Mouse (Mus musculus) ES-Bruce4 (cell line): Measurements from ENCODE around the gene Msi2.

Experiments
- CTCF ChIP-seq: IDR thresholded peaks from one replicate; pipeline ENCODE4 v1.8.1; 2011; ENCODE audit warnings: low read depth, low read length
- EP300 ChIP-seq: IDR thresholded peaks from 2 replicates; pipeline ENCODE4 v1.6.1; 2011; ENCODE audit warnings: low read depth, low read length; ENCODE audit not compliant: insufficient read depth
- POLR2A ChIP-seq: IDR thresholded peaks from one replicate; pipeline ENCODE4 v1.8.1; 2011; ENCODE audit warnings: low read length; ENCODE audit not compliant: insufficient read depth

GRCm38 (mm10) chr11:88718766-88719595 lies 668 bp upstream of the Msi2 start:
- TF ChIP-seq CTCF (no peak), POLR2A (no peak), EP300 (no peak)
